Mouse (Mus musculus): ENCODE measurements around the gene Scrn1. TPM values are rescaled to one million over a fixed set of nuclear protein-coding genes. Genes with fewer than 3 reads are reported as not detected.

The Scrn1 gene
- polyA plus RNA-seq, 1 experiment from 2014 or later, result 9.1 TPM

DNA sequence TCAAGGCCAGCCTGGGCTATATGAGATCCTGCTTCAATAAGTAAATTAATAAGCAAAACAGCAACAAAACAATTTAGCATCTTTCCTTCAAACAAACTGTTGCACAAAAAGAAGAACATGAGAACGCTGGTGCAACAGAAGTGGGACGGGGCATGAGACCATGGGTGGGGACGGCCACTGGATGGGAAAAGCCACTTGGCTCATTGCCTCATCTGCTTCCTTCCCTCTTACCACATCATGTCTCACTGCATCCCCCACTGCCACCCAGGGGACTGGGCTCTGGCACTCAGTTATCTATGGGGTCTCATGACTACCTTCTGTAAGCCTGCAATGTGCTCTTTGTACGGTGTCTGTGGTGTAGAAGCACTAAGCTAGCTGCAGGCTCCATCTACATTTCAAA lies 30.8 kb downstream of the Scrn1 start:
- 86% methylated on average over 4 of the region's 4 CpGs for WGBS
- Histone ChIP-seq H3K27me3 (ENCODE audit: control insufficient read depth, insufficient read depth, low read length) (no peaks in the 10 kb centered on the region), H3K27ac (replicated peaks; ENCODE audit: low read depth, low read length) (no peak overlapping the region), H3K9ac (ENCODE audit: low read length) (no peak overlapping the region), H3K4me1 (ENCODE audit: control insufficient read depth, insufficient read depth, low read length) (no peaks in the 10 kb centered on the region), H3K4me3 (ENCODE audit: low read depth, low read length) (no peak overlapping the region), H3K36me3 (ENCODE audit: control insufficient read depth, insufficient read depth, low read length) (no peaks in the 10 kb centered on the region), H3K4me2 (ENCODE audit: low read depth, severe bottlenecking) (no peak overlapping the region), H3K9me3 (ENCODE audit: control insufficient read depth, low read length) (no peaks in the 10 kb centered on the region)
- no peak for ATAC-seq (ENCODE audit: insufficient number of reproducible peaks, low FRiP score, low TSS enrichment, low read depth)
- no peak for DNase-seq (ENCODE audit: low spot score)

DNA sequence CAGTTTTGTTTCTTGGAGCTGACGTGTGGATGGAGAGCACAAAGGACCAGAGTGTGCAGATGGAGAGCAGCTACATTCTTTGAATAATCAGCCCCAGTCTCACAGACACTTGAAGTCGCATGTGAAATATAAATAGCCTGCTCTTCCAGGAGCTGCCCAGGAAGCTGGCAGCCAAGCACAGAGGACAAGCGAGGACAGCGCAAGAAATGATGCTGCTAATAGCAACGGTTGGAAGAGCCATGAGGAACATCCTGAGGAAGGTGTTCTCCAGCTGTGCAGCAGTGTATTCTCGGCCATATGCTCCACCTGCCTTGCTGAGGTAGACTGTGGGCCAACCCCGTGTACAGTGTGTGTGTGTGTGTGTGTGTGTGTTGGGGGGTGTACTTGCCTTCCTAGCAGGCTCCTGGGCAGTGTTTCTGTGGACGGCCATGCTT lies 35.2 kb downstream of the Scrn1 start:
- Histone ChIP-seq H3K27ac (replicated peaks; ENCODE audit: low read depth, low read length) (no peak overlapping the region), H3K27me3 (ENCODE audit: control insufficient read depth, insufficient read depth, low read length) (no peaks in the 10 kb centered on the region), H3K9ac (ENCODE audit: low read length) (no peak overlapping the region), H3K4me3 (ENCODE audit: low read depth, low read length) (no peak overlapping the region), H3K4me2 (ENCODE audit: low read depth, severe bottlenecking) (no peak overlapping the region), H3K9me3 (ENCODE audit: control insufficient read depth, low read length) (no peaks in the 10 kb centered on the region), H3K4me1 (ENCODE audit: control insufficient read depth, insufficient read depth, low read length) (no peaks in the 10 kb centered on the region), H3K36me3 (ENCODE audit: control insufficient read depth, insufficient read depth, low read length) (no peaks in the 10 kb centered on the region)
- DNase-seq (ENCODE audit: low spot score), result no peak
- WGBS, result 78% methylated on average over 8 of the region's 8 CpGs
- no peak for ATAC-seq (ENCODE audit: insufficient number of reproducible peaks, low FRiP score, low TSS enrichment, low read depth)

DNA sequence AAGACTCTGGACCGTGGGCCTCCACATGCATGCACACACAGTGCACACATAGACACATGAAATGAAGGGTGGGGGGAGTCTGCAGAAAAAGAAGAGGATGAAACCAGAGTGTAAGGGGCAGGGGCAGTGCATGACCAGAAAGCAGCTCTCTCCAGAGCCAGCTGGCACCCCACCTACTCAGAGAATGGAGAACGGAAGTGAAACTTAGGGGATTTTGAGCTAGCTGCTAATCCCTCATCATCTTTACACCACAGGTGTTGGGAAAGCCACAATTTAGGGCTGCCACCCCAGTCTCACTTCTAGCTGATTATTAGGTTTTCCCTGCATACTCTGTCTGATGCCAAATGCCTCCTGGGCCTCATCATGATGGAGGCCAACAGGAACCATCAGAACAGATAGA lies 36.1 kb downstream of the Scrn1 start:
- 83% methylated on average over 2 of the region's 2 CpGs for WGBS
- no peak for ATAC-seq (ENCODE audit: insufficient number of reproducible peaks, low FRiP score, low TSS enrichment, low read depth)
- H3K4me2 ChIP-seq (ENCODE audit: low read depth, severe bottlenecking), result no peak overlapping the region

DNA sequence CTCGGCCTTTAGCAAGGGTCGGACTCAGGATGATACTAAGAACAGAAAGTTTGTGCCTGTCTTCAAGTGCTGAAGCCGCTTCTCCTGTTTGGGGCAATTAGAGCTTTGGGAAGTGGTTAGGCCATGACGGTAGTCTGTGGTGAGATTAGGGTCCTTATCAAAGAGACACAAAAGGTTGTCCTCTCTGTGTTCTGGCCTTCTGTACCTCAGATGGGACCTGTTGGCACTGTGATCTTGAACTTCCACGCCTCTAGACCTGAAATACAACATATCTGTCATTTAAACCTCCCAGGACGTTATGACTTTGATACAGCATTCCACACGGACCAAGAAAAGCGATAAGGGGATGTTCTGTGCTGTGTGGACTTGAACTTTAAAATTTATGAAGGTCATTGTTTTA lies 37.6 kb downstream of the Scrn1 start:
- no peak for ATAC-seq (ENCODE audit: insufficient number of reproducible peaks, low FRiP score, low TSS enrichment, low read depth)
- Histone ChIP-seq H3K9me3 (ENCODE audit: control insufficient read depth, low read length) (no peaks in the 10 kb centered on the region), H3K36me3 (ENCODE audit: control insufficient read depth, insufficient read depth, low read length) (no peaks in the 10 kb centered on the region), H3K9ac (ENCODE audit: low read length) (no peak overlapping the region), H3K4me2 (ENCODE audit: low read depth, severe bottlenecking) (no peak overlapping the region), H3K27me3 (ENCODE audit: control insufficient read depth, insufficient read depth, low read length) (no peaks in the 10 kb centered on the region), H3K4me1 (ENCODE audit: control insufficient read depth, insufficient read depth, low read length) (no peaks in the 10 kb centered on the region), H3K27ac (replicated peaks; ENCODE audit: low read depth, low read length) (no peak overlapping the region), H3K4me3 (ENCODE audit: low read depth, low read length) (no peak overlapping the region)
- DNase-seq (ENCODE audit: low spot score), result no peak
- 85% methylated on average over 8 of the region's 8 CpGs for WGBS

More for the DNA sequence above, 36.1 kb downstream of the Scrn1 start:
- H3K9ac ChIP-seq (ENCODE audit: low read length), result no peak overlapping the region
- no peaks in the 10 kb centered on the region for H3K9me3 ChIP-seq (ENCODE audit: control insufficient read depth, low read length)
- no peak overlapping the region for H3K4me3 ChIP-seq (ENCODE audit: low read depth, low read length)
- H3K27ac ChIP-seq (replicated peaks; ENCODE audit: low read depth, low read length), result no peak overlapping the region
- H3K27me3 ChIP-seq (ENCODE audit: control insufficient read depth, insufficient read depth, low read length), result no peaks in the 10 kb centered on the region
- H3K4me1 ChIP-seq (ENCODE audit: control insufficient read depth, insufficient read depth, low read length), result no peaks in the 10 kb centered on the region
- no peak for DNase-seq (ENCODE audit: low spot score)
- H3K36me3 ChIP-seq (ENCODE audit: control insufficient read depth, insufficient read depth, low read length), result no peaks in the 10 kb centered on the region

DNA sequence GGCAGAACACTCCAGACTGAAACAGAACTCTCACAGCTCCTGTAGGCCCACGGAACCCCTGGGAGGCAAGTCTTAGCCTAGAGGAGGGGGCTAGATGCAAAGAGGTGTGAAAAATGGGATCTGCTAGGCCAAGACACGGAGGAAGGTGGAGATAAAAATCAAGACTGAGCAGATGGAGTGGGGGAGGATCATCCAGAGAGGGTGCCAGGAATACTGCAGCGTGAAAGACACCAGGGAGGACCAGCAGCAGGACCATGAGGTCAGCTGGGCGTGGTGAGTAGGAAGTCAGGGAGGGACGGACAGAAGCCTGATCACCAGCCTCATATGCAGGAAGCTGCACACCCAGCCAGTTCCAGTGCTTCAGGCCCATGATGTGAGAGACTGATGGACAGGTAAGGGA lies 47.5 kb downstream of the Scrn1 start:
- ATAC-seq (ENCODE audit: insufficient number of reproducible peaks, low FRiP score, low TSS enrichment, low read depth) (no peak), DNase-seq (ENCODE audit: low spot score) (no peak)
- Histone ChIP-seq H3K9ac (ENCODE audit: low read length) (no peak overlapping the region), H3K27ac (replicated peaks; ENCODE audit: low read depth, low read length) (no peak overlapping the region), H3K9me3 (ENCODE audit: control insufficient read depth, low read length) (no peaks in the 10 kb centered on the region), H3K27me3 (ENCODE audit: control insufficient read depth, insufficient read depth, low read length) (no peaks in the 10 kb centered on the region), H3K36me3 (ENCODE audit: control insufficient read depth, insufficient read depth, low read length) (no peaks in the 10 kb centered on the region), H3K4me1 (ENCODE audit: control insufficient read depth, insufficient read depth, low read length) (no peaks in the 10 kb centered on the region), H3K4me3 (ENCODE audit: low read depth, low read length) (no peak overlapping the region), H3K4me2 (ENCODE audit: low read depth, severe bottlenecking) (no peak overlapping the region)
- WGBS, result 63% methylated on average over 5 of the region's 5 CpGs

DNA sequence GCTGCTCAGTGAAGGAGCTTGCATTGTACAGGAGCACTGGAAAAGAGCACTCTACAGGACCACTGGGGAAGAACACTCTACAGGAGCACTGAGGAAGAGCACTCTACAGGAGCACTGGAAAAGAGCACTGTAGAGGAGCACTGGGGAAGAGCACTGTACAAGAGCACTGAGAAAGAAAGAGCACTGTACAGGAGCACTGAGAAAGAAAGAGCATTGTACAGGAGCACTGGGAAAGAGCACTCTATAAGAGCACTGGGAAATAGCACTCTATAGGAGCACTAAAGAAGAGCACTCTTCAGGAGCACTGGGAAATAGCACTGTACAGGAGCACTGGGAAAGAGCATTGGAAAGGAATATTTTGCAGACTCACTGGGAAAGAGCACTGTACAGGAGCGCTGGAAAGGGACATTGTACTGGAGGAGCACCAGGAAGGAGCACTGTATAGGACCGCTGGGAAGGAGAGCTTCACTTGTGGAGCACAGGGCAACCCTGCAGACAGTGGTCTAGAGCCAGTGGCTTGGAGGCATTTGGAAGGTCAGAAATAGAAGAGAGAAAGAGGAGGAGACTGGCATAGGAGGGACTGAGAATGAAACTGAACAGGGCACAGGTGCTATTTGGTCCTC lies 49.7 kb downstream of the Scrn1 start:
- Histone ChIP-seq H3K36me3 (ENCODE audit: control insufficient read depth, insufficient read depth, low read length) (no peaks in the 10 kb centered on the region), H3K9ac (ENCODE audit: low read length) (no peak overlapping the region), H3K4me2 (ENCODE audit: low read depth, severe bottlenecking) (no peak overlapping the region), H3K27me3 (ENCODE audit: control insufficient read depth, insufficient read depth, low read length) (no peaks in the 10 kb centered on the region), H3K27ac (replicated peaks; ENCODE audit: low read depth, low read length) (no peak overlapping the region), H3K9me3 (ENCODE audit: control insufficient read depth, low read length) (no peaks in the 10 kb centered on the region), H3K4me3 (ENCODE audit: low read depth, low read length) (no peak overlapping the region), H3K4me1 (ENCODE audit: control insufficient read depth, insufficient read depth, low read length) (no peaks in the 10 kb centered on the region)
- DNase-seq (ENCODE audit: low spot score) (no peak), ATAC-seq (ENCODE audit: insufficient number of reproducible peaks, low FRiP score, low TSS enrichment, low read depth) (no peak)
- WGBS, result 84% methylated on average over 2 of the region's 2 CpGs

DNA sequence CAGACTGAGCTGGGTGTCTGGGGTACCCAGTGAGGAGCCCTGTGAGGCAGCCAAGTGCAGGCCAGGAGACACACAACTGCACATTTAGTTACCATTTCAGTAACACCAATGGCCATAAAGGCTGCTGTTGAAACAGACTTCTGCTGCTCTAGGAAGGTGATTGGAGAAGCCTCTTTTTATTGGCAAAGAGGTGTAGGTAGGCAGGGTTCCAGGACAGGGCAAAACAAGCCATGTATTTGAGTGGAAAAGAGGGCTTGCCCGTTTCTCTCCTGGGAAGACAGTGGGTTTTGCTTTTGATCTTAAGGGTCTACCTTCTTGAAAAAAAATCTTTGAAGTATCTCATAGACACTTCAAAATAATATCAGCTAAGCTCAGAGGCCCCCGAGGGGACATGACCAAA lies 54.0 kb downstream of the Scrn1 start:
- H3K9me3 ChIP-seq (ENCODE audit: control insufficient read depth, low read length), result no peaks in the 10 kb centered on the region
- H3K27ac ChIP-seq (replicated peaks; ENCODE audit: low read depth, low read length), result no peak overlapping the region
- no peaks in the 10 kb centered on the region for H3K27me3 ChIP-seq (ENCODE audit: control insufficient read depth, insufficient read depth, low read length)
- no peaks in the 10 kb centered on the region for H3K36me3 ChIP-seq (ENCODE audit: control insufficient read depth, insufficient read depth, low read length)
- no peak for DNase-seq (ENCODE audit: low spot score)
- no peak overlapping the region for H3K9ac ChIP-seq (ENCODE audit: low read length)
- WGBS, result 74% methylated on average over 2 of the region's 2 CpGs
- no peak for ATAC-seq (ENCODE audit: insufficient number of reproducible peaks, low FRiP score, low TSS enrichment, low read depth)
- H3K4me3 ChIP-seq (ENCODE audit: low read depth, low read length), result no peak overlapping the region
- no peak overlapping the region for H3K4me2 ChIP-seq (ENCODE audit: low read depth, severe bottlenecking)
- peaks cover 16% of the 10 kb centered on the region for H3K4me1 ChIP-seq (ENCODE audit: control insufficient read depth, insufficient read depth, low read length)

DNA sequence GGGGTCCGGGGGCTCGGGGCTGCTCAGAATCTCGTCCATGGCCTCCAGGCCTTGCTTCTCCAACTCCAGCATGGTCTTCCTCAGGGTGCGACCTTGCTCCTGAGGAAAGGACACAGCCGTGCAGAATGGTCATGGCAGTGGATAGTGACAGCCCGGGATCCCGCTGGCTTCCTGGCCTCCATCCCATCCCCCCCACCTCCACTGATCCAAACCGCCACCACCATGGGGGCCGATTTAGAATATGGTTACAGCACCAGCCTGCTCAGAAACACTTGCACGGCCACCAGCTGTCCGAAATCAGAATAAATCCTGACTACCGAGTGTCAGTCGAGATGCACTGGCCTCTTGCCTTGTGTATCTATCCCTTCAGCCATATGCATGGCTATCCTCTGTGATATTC lies 57.0 kb downstream of the Scrn1 start:
- no peaks in the 10 kb centered on the region for H3K36me3 ChIP-seq (ENCODE audit: control insufficient read depth, insufficient read depth, low read length)
- H3K4me2 ChIP-seq (ENCODE audit: low read depth, severe bottlenecking), result no peak overlapping the region
- no peaks in the 10 kb centered on the region for H3K9me3 ChIP-seq (ENCODE audit: control insufficient read depth, low read length)
- DNase-seq (ENCODE audit: low spot score) (no peak), ATAC-seq (ENCODE audit: insufficient number of reproducible peaks, low FRiP score, low TSS enrichment, low read depth) (no peak)
- no peaks in the 10 kb centered on the region for H3K27me3 ChIP-seq (ENCODE audit: control insufficient read depth, insufficient read depth, low read length)
- no peak overlapping the region for H3K4me3 ChIP-seq (ENCODE audit: low read depth, low read length)
- peaks cover 16% of the 10 kb centered on the region for H3K4me1 ChIP-seq (ENCODE audit: control insufficient read depth, insufficient read depth, low read length)
- H3K9ac ChIP-seq (ENCODE audit: low read length), result no peak overlapping the region
- H3K27ac ChIP-seq (replicated peaks; ENCODE audit: low read depth, low read length), result no peak overlapping the region
- WGBS, result 93% methylated on average over 13 of the region's 13 CpGs

DNA sequence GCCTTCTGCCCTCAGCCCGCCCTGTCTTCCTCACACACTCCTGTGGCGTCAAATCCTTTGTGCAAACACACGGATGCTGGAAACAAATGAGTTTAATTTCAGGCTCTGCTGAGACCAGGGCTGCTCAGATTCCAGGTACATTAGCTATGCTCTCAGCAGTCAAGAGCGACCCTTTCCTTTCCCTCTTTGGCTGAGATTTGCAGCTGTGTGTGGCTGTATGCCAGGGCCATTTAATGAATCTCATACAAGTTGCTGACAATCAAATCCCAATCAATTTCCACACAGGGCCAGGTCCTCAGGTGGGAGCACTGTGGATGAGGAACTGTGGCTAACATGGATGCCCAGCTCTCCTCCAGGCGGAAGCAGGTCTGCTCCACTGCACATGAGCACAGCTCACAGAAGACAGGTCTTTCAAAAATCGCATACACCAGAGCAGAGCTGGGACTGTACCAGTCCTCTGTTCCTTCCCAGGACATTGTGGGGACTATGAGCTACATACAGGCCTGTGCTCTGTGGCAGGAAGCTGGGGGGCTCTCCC lies 58.0 kb downstream of the Scrn1 start:
- Histone ChIP-seq H3K27me3 (ENCODE audit: control insufficient read depth, insufficient read depth, low read length) (no peaks in the 10 kb centered on the region), H3K4me1 (ENCODE audit: control insufficient read depth, insufficient read depth, low read length) (peaks cover 16% of the 10 kb centered on the region), H3K4me2 (ENCODE audit: low read depth, severe bottlenecking) (no peak overlapping the region), H3K9ac (ENCODE audit: low read length) (no peak overlapping the region), H3K36me3 (ENCODE audit: control insufficient read depth, insufficient read depth, low read length) (no peaks in the 10 kb centered on the region), H3K9me3 (ENCODE audit: control insufficient read depth, low read length) (no peaks in the 10 kb centered on the region), H3K4me3 (ENCODE audit: low read depth, low read length) (no peak overlapping the region), H3K27ac (replicated peaks; ENCODE audit: low read depth, low read length) (peak overlapping the region; percentile 47; the same call in 1 of the 2 replicates)
- WGBS, result 66% methylated on average over 6 of the region's 6 CpGs
- 0 out of 2 replicates have a peak, but pooled peaks have one; percentile 13 for ATAC-seq (ENCODE audit: insufficient number of reproducible peaks, low FRiP score, low TSS enrichment, low read depth)
- no peak for DNase-seq (ENCODE audit: low spot score)
